Mouse (Mus musculus) lung, postnatal 10 days (tissue): ENCODE measurements at regions not wholly inside any gene's neighbourhood (a gene's known extent, or its start where the extent isn't known, plus 50 kb on each side); places are given as distances from the start of the nearest gene placed in this dataset.

Source experiments
- DNase-seq: peaks from one replicate; pipeline ENCODE4 v3.0.0; 2021

DNA sequence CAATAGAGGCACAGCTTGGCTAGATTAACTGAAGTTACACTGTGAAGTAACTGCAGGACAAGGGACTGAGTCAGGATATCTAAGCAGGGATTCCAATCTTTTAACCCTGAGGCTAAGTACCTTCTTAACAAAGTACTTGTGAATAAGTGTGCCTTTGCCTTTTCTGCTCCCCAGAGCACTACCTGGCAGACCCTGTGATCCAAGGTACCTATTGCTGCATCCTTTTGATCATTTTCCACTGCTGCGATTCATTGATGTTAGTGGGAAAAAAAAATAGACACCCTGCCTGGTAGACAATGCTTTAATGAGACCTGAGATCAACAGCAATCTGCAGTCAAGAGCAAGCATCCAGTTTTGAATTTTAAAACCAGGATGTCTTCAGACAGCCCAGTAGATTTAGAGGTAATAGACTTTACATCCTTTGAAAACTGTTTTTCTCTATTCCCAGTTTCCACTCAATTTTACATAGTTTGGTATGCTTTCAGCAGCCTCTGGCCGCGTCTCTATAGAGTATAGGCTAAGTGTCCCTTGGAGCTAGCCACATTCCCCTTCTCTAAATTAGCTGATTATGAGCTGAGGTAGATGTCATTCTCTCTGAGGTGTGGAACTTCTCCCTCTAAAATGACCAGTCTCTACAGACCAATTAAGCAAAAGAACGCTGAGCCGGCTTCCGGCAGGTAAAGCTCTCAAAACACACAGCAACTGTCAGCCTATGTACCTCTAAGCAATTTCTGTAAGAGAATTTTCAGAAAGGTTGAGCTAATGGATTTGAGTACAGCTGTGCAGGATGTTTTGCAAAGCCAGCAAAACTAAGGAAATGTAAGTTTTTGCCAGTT lies 653.0 kb upstream of the G6pd2 start:
- DNase-seq: no peak

DNA sequence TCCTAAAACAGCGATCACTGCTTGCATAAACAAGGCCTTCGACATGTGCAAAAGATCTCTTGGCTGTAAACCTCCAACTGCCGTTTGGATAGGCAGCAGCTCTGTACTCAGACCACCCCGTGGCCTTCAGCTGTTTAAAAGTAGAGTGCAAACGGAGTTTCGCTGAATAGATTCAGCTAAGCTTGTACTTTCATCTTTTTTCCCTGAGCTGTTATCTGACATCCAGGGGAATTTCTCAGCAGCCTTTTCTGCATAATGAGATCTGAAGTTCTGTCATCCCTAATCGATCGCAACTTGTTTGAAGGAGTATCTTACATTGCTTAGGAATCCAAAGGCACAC lies 652.4 kb upstream of the G6pd2 start:
- peak; percentile 2 for DNase-seq
